Mouse (Mus musculus) ES-CJ7 (cell line): Measurements from ENCODE around the gene Snx9.

ENCODE experiments used
- DNase-seq: peaks from one replicate; pipeline ENCODE4 v3.0.0; 2011; ENCODE audit warnings: low read depth, low spot score

Gene Snx9

GRCm38 (mm10) chr17:5966706-5967105, 125.6 kb downstream of the Snx9 start:
- DNase-seq, result no peak

- DNase-seq, result peak; percentile 49
These were observed 127.4 kb downstream of the Snx9 start for GRCm38 (mm10) chr17:5968562-5968961.

GRCm38 (mm10) chr17:5969246-5969645, 128.1 kb downstream of the Snx9 start:
- no peak for DNase-seq

- no peak for DNase-seq
These were observed 129.2 kb downstream of the Snx9 start for GRCm38 (mm10) chr17:5970298-5970821.

- DNase-seq, result no peak
These were observed 132.4 kb downstream of the Snx9 start for GRCm38 (mm10) chr17:5973536-5973935.

- DNase-seq, result no peak
These were observed 134.2 kb downstream of the Snx9 start for GRCm38 (mm10) chr17:5975099-5975977.

GRCm38 (mm10) chr17:5976221-5977055, 135.3 kb downstream of the Snx9 start:
- DNase-seq, result no peak

GRCm38 (mm10) chr17:5977056-5977920, 136.2 kb downstream of the Snx9 start:
- DNase-seq, result peak; percentile 31

- peak; percentile 71 for DNase-seq
These were observed 136.9 kb downstream of the Snx9 start for GRCm38 (mm10) chr17:5977921-5978504.

- DNase-seq, result no peak
These were observed 137.5 kb downstream of the Snx9 start for GRCm38 (mm10) chr17:5978505-5979077.

GRCm38 (mm10) chr17:5980860-5981259, 139.7 kb downstream of the Snx9 start:
- peak; percentile 62 for DNase-seq
